Mouse (Mus musculus) thymus, postnatal 25 days (tissue): ENCODE results near the gene Tesk2.
"Not testable (repeated sequence)": the region's sequence is repeated elsewhere in the genome, so short reads cannot be mapped to it uniquely, and the experiment has no call there.

Experiments used
- DNase-seq: peaks from one replicate; pipeline ENCODE4 v3.0.0; 2022

Tesk2 gene

DNA sequence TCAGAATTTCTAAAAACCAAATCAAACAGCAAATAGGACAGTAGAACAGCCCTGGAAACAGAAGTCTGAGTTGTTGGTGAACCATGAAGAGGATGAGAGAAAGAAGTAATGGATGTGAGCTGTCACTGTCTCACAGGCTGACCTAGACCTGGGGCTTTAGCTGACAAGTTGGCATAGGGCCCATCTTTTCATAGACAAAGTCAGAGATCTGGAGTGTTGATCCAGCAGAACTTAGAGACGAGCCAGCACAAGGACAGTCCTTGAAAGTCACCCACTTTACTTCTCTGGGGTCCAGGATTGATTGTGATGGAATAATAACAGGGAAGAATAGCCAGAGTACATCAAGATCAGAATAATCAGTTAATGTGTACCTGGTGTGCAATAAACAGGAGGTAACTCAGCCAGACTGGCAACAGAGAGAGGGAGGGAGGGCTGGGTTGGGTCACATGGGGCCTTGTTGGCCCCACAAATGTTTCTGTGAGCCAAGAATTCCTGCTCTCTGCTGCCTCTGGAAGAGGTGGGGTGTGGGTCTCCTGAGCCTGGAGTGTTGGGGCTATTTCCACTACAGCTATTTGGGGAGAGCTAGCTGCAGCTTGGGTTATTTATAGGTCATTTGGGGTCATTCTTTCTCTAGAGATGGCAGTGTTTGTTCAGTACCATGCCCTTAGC is 75.8 kb downstream of the Tesk2 start:
- no peak for DNase-seq

DNA sequence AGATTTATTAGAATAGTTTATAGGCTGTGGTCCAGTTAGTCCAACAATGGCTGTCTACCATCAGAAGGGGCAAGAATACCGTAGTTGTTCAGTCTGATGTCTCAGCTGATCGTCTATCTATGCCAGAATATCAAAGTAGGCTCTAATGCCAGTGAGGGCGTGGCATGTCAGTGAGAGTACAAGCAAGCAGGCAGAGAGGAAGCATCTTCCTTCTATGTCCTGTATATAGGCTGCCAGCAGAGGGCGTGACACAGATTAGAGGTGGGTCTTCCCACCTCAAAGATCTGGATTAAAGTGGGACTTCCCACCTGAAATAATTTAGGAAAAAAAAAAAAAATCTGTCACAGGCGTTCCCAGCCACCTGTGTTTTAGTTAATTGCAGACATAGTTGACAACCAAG is 79.2 kb downstream of the Tesk2 start:
- no peak for DNase-seq

- peak; percentile 92 for DNase-seq
These were observed 86.7 kb downstream of the Tesk2 start, which contains the start of the genes Toe1 and Mutyh for GRCm38 (mm10) chr4:116807197-116808129. Gene Toe1 (minus strand): TSS chr4:116807640. Gene Mutyh (plus strand): TSS chr4:116807723.

- no peak for DNase-seq
These were observed 90.3 kb downstream of the Tesk2 start for GRCm38 (mm10) chr4:116811012-116811411.

GRCm38 (mm10) chr4:116815276-116815675 is 94.5 kb downstream of the Tesk2 start:
- no peak for DNase-seq

- no peak for DNase-seq
These were observed 96.7 kb downstream of the Tesk2 start for GRCm38 (mm10) chr4:116817486-116817885.

DNA sequence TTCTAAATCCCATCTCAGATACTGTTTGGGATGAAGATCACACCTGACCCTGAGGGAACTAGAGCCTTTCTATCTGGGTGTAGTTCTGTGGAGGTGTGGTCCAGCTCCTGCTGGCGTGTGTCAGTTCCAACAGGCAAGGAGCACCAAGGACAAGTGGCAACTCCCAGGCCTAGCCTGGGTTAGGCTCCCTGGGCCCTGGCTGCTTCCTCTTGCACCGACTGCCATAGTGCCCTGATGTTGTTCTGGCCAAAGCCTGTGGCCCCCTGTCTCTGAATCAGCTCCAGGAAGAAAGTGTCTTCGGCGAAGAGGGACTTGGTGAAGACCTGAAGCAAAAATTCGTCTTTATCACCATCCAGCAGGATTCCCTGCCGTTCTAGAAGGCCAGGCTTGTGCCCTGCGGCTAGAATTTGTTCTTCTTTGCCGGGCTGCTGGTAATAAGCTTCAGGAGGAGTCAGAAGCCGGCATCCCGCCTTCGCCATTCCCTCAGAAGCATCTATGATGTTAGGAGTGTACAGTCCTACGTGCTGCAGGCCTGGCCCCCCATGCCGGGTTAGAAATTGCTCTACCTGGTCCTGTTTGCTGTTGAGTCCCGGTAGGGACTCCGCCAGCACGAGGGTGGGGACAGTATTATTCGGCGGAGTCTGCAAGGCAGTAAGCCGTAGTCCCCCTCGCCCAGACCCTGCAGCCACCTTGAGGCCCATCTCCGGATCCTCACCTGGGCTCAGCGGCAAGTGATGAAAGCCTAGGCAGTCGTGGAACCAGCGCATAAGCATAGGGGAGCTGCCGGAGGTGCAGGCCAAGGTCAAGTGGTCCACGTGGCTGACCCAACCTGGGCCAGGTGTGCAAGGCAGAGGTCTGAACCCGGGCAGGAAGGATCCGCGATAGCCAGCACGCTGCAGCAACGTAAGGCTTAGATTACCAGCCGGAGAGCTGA is 99.5 kb downstream of the Tesk2 start:
- DNase-seq = no peak

- DNase-seq = peak; percentile 40
These were observed 100.3 kb downstream of the Tesk2 start for GRCm38 (mm10) chr4:116820902-116821693.

- no peak for DNase-seq
These were observed 100.9 kb downstream of the Tesk2 start, which contains the start of gene Hpdl for GRCm38 (mm10) chr4:116821694-116822016. Gene Hpdl (minus strand): TSS chr4:116821707.

- DNase-seq = peak; percentile 80
These were observed 103.8 kb downstream of the Tesk2 start for GRCm38 (mm10) chr4:116824541-116825004.

DNA sequence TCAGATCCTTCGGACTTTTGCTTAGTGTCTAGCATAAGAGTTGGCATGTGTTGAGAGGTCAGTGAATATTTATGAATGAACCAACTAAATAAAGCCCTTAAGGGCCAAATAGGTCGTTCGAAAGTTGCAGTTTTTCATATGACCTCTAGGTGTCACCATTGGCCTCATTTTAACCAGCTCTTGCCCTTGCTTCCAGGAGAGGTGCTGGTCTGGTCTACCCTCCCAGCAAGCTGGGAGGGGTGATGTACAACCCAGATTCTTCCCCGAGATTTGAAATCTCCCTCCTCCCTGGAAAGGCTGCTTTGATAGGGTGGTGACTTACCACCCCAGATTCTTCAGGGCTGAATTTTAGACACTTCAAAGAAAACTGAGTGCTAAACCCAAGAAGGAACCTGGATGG is 107.1 kb downstream of the Tesk2 start:
- peak; percentile 21 for DNase-seq

DNA sequence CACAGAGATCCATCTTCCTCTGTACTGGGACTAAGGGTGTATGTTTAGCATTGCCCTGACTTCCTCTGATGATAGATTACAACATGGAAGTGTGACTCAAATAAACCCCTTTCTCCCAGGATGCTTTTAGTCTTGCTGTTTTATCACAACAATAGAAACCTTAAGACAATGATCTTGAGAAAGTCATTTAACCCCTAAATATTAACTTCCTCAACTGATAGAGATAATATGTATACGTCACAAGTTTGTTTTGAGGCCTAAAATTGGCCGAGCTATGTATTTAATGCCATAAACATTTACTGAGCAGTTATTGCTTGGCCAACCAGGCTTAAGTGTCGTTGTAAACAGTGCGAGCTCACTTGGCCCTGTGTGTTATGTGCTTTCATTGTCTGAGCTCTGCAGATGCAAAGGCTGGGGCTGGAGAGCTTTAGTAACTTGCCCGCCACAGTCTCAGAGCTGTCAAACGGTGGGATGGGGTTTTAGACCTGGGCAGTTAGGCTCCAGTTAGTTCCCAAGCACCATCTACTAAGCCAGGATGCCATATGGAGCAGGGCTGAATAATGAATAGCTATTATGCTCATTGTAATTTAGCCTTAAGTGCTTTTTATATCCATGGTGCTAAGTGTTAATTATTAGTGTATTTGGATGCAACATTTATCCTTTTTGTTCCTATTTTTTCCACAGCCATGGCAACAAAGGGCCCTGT is 108.8 kb downstream of the Tesk2 start:
- no peak for DNase-seq

- DNase-seq = no peak
These were observed 109.3 kb downstream of the Tesk2 start for GRCm38 (mm10) chr4:116830070-116830368.

GRCm38 (mm10) chr4:116838999-116839398 is 118.3 kb downstream of the Tesk2 start:
- no peak for DNase-seq

- not testable (repeated sequence) for DNase-seq
These were observed 119.3 kb downstream of the Tesk2 start for GRCm38 (mm10) chr4:116840096-116840495.

GRCm38 (mm10) chr4:116840841-116841240 is 120.1 kb downstream of the Tesk2 start:
- no peak for DNase-seq

DNA sequence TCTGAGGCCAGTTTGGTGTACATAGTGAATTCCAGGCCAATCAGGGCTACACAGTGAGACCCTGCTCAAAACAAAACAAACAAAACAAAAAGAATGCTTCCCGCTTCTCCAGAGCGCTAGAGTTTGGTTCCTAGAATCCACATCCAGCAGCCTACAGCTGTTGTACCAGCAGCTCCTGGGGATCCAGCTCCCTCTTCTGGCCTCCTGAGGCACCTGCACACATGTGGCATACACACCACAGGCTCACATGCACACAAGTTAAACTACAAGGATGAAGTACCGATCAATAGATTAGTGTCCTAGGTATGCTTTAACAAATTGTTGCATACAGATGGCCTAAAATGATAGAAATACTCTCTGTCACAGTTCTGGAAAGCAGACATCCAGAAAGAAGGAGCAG is 123.6 kb downstream of the Tesk2 start:
- no peak for DNase-seq

- no peak for DNase-seq
These were observed 129.2 kb downstream of the Tesk2 start for GRCm38 (mm10) chr4:116849901-116850300.

- no peak for DNase-seq
These were observed 133.5 kb downstream of the Tesk2 start for GRCm38 (mm10) chr4:116854286-116854685.
